Mouse (Mus musculus): ENCODE results near the gene Ppm1b. TPM values are rescaled to one million over a fixed set of nuclear protein-coding genes. Genes with fewer than 3 reads are reported as not detected.

Gene Ppm1b
- total RNA-seq, 2 experiments from 2014 or later: 139 to 151 TPM

GRCm38 (mm10) chr17:85071088-85071775, 114.7 kb downstream of the Ppm1b start:
- no peak for DNase-seq

GRCm38 (mm10) chr17:85072383-85072782, 115.8 kb downstream of the Ppm1b start:
- DNase-seq: no peak

GRCm38 (mm10) chr17:85073214-85073613, 116.7 kb downstream of the Ppm1b start:
- no peak for DNase-seq

Other genes with a start within 250 kb of the Ppm1b start
- gene Lrpprc, start 166.0 kb upstream of the Ppm1b start, total RNA-seq (2021): 10 to 100 TPM; 56.0 to 62.7 TPM
- under 1 TPM; 0.14 to 0.18 TPM for gene Slc3a1, start 71.6 kb downstream of the Ppm1b start, total RNA-seq (2021)
- gene Prepl, start 133.5 kb downstream of the Ppm1b start, total RNA-seq (2021): 100 to 1,000 TPM; 141 to 144 TPM
- 1 to 10 TPM; 1.6 to 2.8 TPM for gene Camkmt, start 133.8 kb downstream of the Ppm1b start, total RNA-seq (2021)